Mouse (Mus musculus) liver, embryonic 14.5 days (tissue): ENCODE measurements around the gene Nsmce3. TPM values are rescaled to one million over a fixed set of nuclear protein-coding genes. Genes with fewer than 3 reads are reported as not detected.

Experiments used
- ATAC-seq: fragments of 200-750 bp; cut with Nextera tagmentation; 2 replicates; pipeline ENCODE4 v1.8.0; 2017; ENCODE audit warnings: moderate number of reproducible peaks, mild to moderate bottlenecking, moderate library complexity; ENCODE audit not compliant: insufficient read depth
- DNase-seq, 3 experiments: peaks; one replicate each; pipeline ENCODE4 v3.0.0-alpha.2; 2012 to 2013; ENCODE audit warnings: low read depth in 3 of 3, low spot score in 3 of 3
- H3K27ac ChIP-seq: fragments of 300-500 bp; sonication (generic); 2 replicates; pipeline ENCODE4 v1.5.1; 2014; ENCODE audit warnings: moderate library complexity, mild to moderate bottlenecking, control low read depth, inconsistent platforms
- H3K27me3 ChIP-seq: fragments of 300-500 bp; sonication (generic); 2 replicates; pipeline ENCODE4 v1.6.1; 2014; ENCODE audit warnings: mild to moderate bottlenecking, low read length, moderate library complexity; ENCODE audit not compliant: control insufficient read depth, insufficient read depth
- H3K36me3 ChIP-seq: fragments of 300-500 bp; sonication (generic); replicated peaks from 2 replicates; pipeline ENCODE4 v1.6.1; 2014; ENCODE audit warnings: low read depth; ENCODE audit not compliant: control insufficient read depth, insufficient read depth
- H3K4me1 ChIP-seq, 2 experiments: fragments of 200-500 bp in 1 of 2; fragments of 300-500 bp in 1 of 2; sonication (generic) in 1 of 2; replicated peaks; 2 replicates each; pipeline ENCODE4 v1.6.1; 2012 to 2014; ENCODE audit warnings: antibody characterized with exemption in 1 of 2, inconsistent platforms in 1 of 2, low read length in 1 of 2; ENCODE audit not compliant: control insufficient read depth in 2 of 2, insufficient read depth in 2 of 2
- H3K4me2 ChIP-seq: fragments of 300-500 bp; sonication (generic); 2 replicates; pipeline ENCODE4 v1.6.1; 2014; ENCODE audit warnings: low read depth, mild to moderate bottlenecking, control low read depth, moderate library complexity
- H3K4me3 ChIP-seq, 2 experiments: fragments of 200-500 bp in 1 of 2; fragments of 300-500 bp in 1 of 2; sonication (generic) in 1 of 2; 2 replicates each; pipeline ENCODE4 v1.5.1; 2012 to 2014; ENCODE audit warnings: low read depth in 2 of 2, low read length in 2 of 2, mild to moderate bottlenecking in 2 of 2, control low read depth in 1 of 2, inconsistent platforms in 1 of 2, moderate library complexity in 1 of 2; ENCODE audit not compliant: insufficient read depth in 1 of 2
- H3K9ac ChIP-seq: fragments of 300-500 bp; sonication (generic); replicated peaks from 2 replicates; pipeline ENCODE4 v1.6.1; 2014; ENCODE audit warnings: mild to moderate bottlenecking, control low read depth, moderate library complexity
- H3K9me3 ChIP-seq: fragments of 300-500 bp; sonication (generic); 2 replicates; pipeline ENCODE4 v1.6.1; 2016; ENCODE audit warnings: low read length, mixed read lengths; ENCODE audit not compliant: control insufficient read depth
- CTCF ChIP-seq: IDR thresholded peaks from 2 replicates; pipeline ENCODE4 v1.5.1; 2016; ENCODE audit warnings: antibody characterized with exemption, low read depth, control low read depth
- EP300 ChIP-seq: IDR thresholded peaks from 2 replicates; pipeline ENCODE4 v1.6.1; 2016; ENCODE audit warnings: antibody characterized with exemption, low read depth
- WGBS: fragments of 180-500 bp; shearing (Covaris S2); extraction: QIAGEN DNeasy Blood & Tissue Kit; methylation state at CpG from one replicate; pipeline ENCODE4 v1.1.7; 2014; ENCODE audit not compliant: insufficient replicate concordance; 5-methylcytosine and 5-hydroxymethylcytosine counted together
- polyA plus RNA-seq, 2 experiments: library from polyadenylated mRNA; depleted of rRNA in 1 of 2; stranded (reverse) in 1 of 2; unstranded in 1 of 2; fragments of >200 nt; fragmentation: Nextera tagmentation in 1 of 2; extraction: Ambion mirVana in 1 of 2; gene quantifications; 2 replicates each; pipeline versions ENCODE4 v1.2.1 to v1.2.3; 2012 to 2014

Nsmce3 gene
- polyA plus RNA-seq, 2 experiments: 3.0 to 5.1 TPM

DNA sequence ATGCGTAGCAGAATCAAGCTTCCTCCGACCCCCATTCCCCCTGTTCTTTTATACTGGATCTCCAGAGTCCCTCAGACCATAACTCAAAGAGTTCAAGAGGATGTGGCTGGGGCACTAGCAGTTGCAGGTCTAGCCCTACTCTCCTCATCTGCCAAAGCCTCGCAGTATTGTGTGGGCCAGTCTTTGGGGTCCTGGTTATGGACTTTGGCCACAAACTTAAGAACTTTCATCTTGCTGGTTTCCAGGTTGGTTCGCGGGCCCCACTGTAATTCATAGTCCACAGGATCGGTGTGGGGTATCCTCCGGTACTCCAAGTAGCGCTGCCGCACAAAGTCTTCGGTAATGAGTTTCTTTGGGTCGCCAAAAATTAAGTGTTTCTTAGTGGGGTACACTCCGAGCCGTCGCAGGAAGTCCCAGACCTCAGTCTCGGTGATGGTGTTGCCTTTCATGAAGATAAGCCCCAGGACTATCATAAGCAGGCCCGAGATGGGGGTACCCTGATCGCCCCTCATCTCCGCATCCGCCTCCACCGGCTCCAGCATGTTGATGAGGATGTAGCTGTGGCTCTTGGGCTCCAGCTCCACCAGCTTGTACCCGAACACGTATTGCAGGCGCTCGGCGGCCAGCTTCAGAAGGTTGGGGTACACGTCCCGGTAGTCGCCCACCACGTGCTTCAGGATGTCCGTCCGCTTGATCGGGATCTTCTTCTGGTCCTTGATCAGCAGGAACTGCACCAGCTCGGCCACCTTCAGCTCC, 632 bp downstream of the Nsmce3 start:
- Histone ChIP-seq H3K4me3 (peak overlapping the region; percentile 86 to 97), H3K9ac (peak overlapping the region; percentile 96), H3K27me3 (no peaks in the 10 kb centered on the region), H3K4me2 (peak overlapping the region; percentile 80), H3K36me3 (no peaks in the 10 kb centered on the region), H3K4me1 (peaks cover 9 to 12% of the 10 kb centered on the region in 2 experiments), H3K27ac (peak overlapping the region; percentile 70), H3K9me3 (no peaks in the 10 kb centered on the region)
- DNase-seq (peak in 1 of 3 experiments; percentile 6), ATAC-seq (peak; percentile 64)
- WGBS: 1% methylated on average over 33 of the region's 33 CpGs
- TF ChIP-seq CTCF: no peak
- no peak for TF ChIP-seq EP300

DNA sequence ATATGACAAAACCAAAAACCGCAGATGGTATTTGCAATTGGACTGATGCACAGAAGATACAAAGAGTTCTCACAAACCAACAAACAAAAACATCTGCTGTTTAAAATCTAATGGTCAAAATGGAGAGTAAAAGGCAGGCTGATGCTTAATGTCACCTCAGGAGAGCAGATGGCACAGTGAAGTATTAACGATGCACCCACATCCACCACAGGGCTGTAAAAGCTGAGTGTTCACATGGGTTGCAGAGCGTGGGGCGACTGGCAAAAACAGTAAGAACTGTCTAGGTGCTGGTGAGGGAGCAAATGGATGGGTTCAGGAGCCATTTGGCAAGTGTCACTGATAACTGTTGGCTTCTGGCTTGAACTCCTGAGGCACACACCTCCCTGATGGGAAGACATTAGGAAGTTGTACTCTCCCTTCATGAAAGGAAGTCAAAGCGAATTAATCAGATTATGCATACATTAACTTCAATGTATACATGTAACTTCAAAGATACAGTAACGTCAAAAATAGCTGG, 3.2 kb downstream of the Nsmce3 start:
- TF ChIP-seq CTCF: no peak
- TF ChIP-seq EP300: no peak
- Histone ChIP-seq H3K4me2 (peak overlapping the region; percentile 80), H3K27me3 (no peaks in the 10 kb centered on the region), H3K27ac (no peak overlapping the region), H3K9ac (no peak overlapping the region), H3K4me3 (peak overlapping the region in 1 of 2 experiments; percentile 10; a peak in 2 of 4 replicates), H3K36me3 (no peaks in the 10 kb centered on the region), H3K4me1 (peaks cover 9 to 12% of the 10 kb centered on the region in 2 experiments), H3K9me3 (no peaks in the 10 kb centered on the region)
- ATAC-seq (no peak), DNase-seq (no peak)
- 74% methylated on average over 6 of the region's 6 CpGs for WGBS

DNA sequence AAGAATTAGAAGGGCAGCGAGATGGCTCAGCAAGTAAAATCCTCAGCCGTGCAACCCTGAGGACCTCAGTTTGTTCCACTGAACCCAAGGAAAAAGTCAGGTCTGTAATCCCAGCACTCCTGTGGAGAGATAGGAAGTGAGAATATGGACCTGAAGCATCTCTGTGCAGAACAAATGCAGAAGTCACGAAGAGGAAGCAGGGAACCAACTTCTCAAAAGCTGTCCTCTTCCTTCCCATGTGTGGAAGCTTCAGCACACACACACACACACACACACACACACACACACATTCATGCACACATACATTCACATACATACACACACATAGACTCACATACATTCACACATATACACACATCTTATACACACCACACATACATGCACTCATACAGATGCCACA, 9.3 kb downstream of the Nsmce3 start:
- no peaks in the 10 kb centered on the region for H3K4me1 ChIP-seq
- no peak for DNase-seq

DNA sequence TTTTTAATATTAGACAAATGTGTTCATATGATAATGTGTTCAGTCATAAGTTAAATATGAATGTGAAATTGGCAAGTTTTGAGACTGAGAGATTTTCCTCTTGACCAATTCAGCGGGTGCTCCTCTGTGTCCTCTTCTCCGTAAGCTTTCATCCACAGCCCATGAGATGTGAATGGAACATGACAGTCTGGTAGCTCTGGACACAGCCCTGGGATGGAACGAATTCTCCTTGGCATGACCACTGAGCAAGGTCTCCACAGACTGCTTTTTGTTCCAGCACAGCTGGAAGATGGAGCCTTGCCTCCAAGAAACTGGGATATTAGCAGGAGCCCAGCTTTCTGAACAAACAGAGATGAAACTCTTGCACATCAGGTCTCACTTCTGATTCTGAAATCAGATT, 9.8 kb downstream of the Nsmce3 start:
- WGBS: 61% methylated on average over 3 of the region's 3 CpGs
- Histone ChIP-seq H3K9me3 (no peaks in the 10 kb centered on the region), H3K9ac (no peak overlapping the region), H3K4me1 (no peaks in the 10 kb centered on the region), H3K27ac (no peak overlapping the region), H3K36me3 (no peaks in the 10 kb centered on the region), H3K4me3 (no peak overlapping the region), H3K4me2 (no peak overlapping the region), H3K27me3 (no peaks in the 10 kb centered on the region)
- DNase-seq (no peak), ATAC-seq (no peak)
- TF ChIP-seq CTCF (no peak), EP300 (no peak)

More for the DNA sequence above, 9.3 kb downstream of the Nsmce3 start:
- H3K4me3 ChIP-seq: no peak overlapping the region
- H3K4me2 ChIP-seq: no peak overlapping the region
- H3K27ac ChIP-seq: no peak overlapping the region
- H3K9me3 ChIP-seq: no peaks in the 10 kb centered on the region
- WGBS: 55% methylated on average over 3 of the region's 3 CpGs
- ATAC-seq: no peak
- no peaks in the 10 kb centered on the region for H3K36me3 ChIP-seq
- H3K27me3 ChIP-seq: no peaks in the 10 kb centered on the region
- H3K9ac ChIP-seq: no peak overlapping the region
- TF ChIP-seq CTCF (no peak), EP300 (no peak)

DNA sequence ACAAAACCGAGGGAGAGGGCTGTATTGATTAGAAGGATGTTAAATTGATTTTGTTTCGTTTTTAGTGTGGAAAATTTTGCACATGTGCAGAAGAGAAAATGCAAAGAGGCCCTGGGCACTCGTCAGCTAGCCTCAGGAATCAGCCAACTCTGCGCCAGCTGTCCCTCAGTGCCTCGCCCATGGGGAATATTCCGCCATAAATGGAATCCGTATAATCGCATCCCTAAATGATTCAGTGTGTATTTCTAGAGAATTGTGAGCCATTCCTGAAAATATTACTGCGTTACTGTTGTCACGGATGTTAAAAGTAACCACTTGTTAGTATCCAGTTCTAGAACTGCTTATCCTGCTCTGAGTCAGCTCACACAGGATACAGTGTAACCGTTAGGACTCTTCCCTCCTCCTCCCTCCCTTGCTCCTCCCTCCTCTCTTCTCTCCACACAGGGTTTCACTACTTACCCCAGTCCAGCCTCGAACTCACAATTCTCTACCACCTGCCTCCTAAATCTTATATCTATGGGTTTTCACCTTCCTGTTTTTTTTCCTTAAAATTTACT, 16.2 kb downstream of the Nsmce3 start:
- no peak for TF ChIP-seq EP300
- TF ChIP-seq CTCF: no peak
- H3K9me3 ChIP-seq: no peaks in the 10 kb centered on the region
- H3K27ac ChIP-seq: no peak overlapping the region
- H3K9ac ChIP-seq: no peak overlapping the region
- no peaks in the 10 kb centered on the region for H3K36me3 ChIP-seq
- ATAC-seq (no peak), DNase-seq (no peak)
- no peaks in the 10 kb centered on the region for H3K4me1 ChIP-seq
- no peaks in the 10 kb centered on the region for H3K27me3 ChIP-seq
- no peak overlapping the region for H3K4me2 ChIP-seq
- WGBS: 63% methylated on average over 12 of the region's 12 CpGs
- no peak overlapping the region for H3K4me3 ChIP-seq
